Mouse (Mus musculus): ENCODE measurements around the gene Aldh6a1. TPM values are rescaled to one million over a fixed set of nuclear protein-coding genes. Genes with fewer than 3 reads are reported as not detected.

Gene Aldh6a1
- polyA plus RNA-seq, 1 experiment from 2014 or later = 39.4 TPM

Other genes starting within 250 kb of the Aldh6a1 start
- 2.7 and 4.3 TPM in 2 replicates for gene Elmsan1, start 232.1 kb downstream of the Aldh6a1 start, polyA plus RNA-seq (2014; fragmentation: Nextera tagmentation; extraction: Ambion mirVana)
- gene Ptgr2, start 165.8 kb downstream of the Aldh6a1 start, polyA plus RNA-seq (2014; fragmentation: Nextera tagmentation; extraction: Ambion mirVana) = 14.0 and 14.4 TPM in 2 replicates
- 62.9 and 79.8 TPM in 2 replicates for gene Zfp410, start 134.2 kb downstream of the Aldh6a1 start, polyA plus RNA-seq (2014; fragmentation: Nextera tagmentation; extraction: Ambion mirVana)
- 46.9 and 47.9 TPM in 2 replicates for gene Coq6, start 89.3 kb downstream of the Aldh6a1 start, polyA plus RNA-seq (2014; fragmentation: Nextera tagmentation; extraction: Ambion mirVana)
- gene Fam161b, start 89.2 kb downstream of the Aldh6a1 start, polyA plus RNA-seq (2014; fragmentation: Nextera tagmentation; extraction: Ambion mirVana) = 15.9 TPM in 2 replicates
- 6.4 and 12.1 TPM in 2 replicates for gene Entpd5, start 42.0 kb downstream of the Aldh6a1 start, polyA plus RNA-seq (2014; fragmentation: Nextera tagmentation; extraction: Ambion mirVana)
- gene Bbof1, start 41.9 kb downstream of the Aldh6a1 start, polyA plus RNA-seq (2014; fragmentation: Nextera tagmentation; extraction: Ambion mirVana) = 2.8 and 3.4 TPM in 2 replicates
- gene Rnf113a2, start 33.8 kb downstream of the Aldh6a1 start, polyA plus RNA-seq (2014; fragmentation: Nextera tagmentation; extraction: Ambion mirVana) = 21.8 and 22.6 TPM in 2 replicates
- gene Lin52, start 418 bp upstream of the Aldh6a1 start, polyA plus RNA-seq (2014; fragmentation: Nextera tagmentation; extraction: Ambion mirVana) = 37.1 and 41.5 TPM in 2 replicates
- gene Vsx2, start 118.8 kb upstream of the Aldh6a1 start, polyA plus RNA-seq (2014; fragmentation: Nextera tagmentation; extraction: Ambion mirVana) = 2.7 and 4.0 TPM in 2 replicates
- 8.6 and 8.7 TPM in 2 replicates for gene Abcd4, start 166.4 kb upstream of the Aldh6a1 start, polyA plus RNA-seq (2014; fragmentation: Nextera tagmentation; extraction: Ambion mirVana)
- gene Vrtn, start 190.0 kb upstream of the Aldh6a1 start, polyA plus RNA-seq (2014; fragmentation: Nextera tagmentation; extraction: Ambion mirVana) = 0.32 TPM in 1 of 2 replicates, not detected in the other
- gene Syndig1l, start 247.8 kb upstream of the Aldh6a1 start, polyA plus RNA-seq (2014; fragmentation: Nextera tagmentation; extraction: Ambion mirVana) = 8.4 and 10.5 TPM in 2 replicates

Data from midbrain, embryonic 14.5 days (tissue).